Mouse (Mus musculus): ENCODE data around the gene Tmem136.

Gene Tmem136

GRCm38 (mm10) chr9:43078711-43079110, 37.7 kb downstream of the Tmem136 start:
- no peak for DNase-seq (ENCODE audit: low read depth, low spot score)

- no peak for DNase-seq (ENCODE audit: low read depth, low spot score)
Measured at GRCm38 (mm10) chr9:43076163-43076562, 40.2 kb downstream of the Tmem136 start.

GRCm38 (mm10) chr9:43074611-43075010, 41.8 kb downstream of the Tmem136 start:
- DNase-seq (ENCODE audit: low read depth, low spot score): no peak

GRCm38 (mm10) chr9:43071741-43072140, 44.6 kb downstream of the Tmem136 start:
- no peak for DNase-seq (ENCODE audit: low read depth, low spot score)

DNA sequence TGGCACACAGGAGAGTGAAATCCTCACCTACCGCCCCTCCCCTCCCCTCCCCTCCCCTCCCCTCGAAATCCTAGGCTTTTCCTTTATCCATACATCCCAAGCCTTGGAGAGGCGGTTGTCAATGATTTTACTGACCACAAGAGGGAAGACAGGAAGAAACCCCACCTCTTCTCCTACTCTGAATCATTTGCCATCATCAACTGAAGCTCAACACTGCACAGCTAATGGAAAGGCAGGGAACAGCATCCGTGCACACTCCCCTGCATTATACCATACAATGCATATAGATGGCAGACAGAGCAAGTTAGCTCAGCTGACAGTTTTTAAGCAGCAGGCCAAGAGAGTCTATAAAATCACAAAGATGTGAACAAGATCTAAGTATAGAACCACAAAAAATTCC, 45.2 kb downstream of the Tmem136 start:
- DNase-seq (ENCODE audit: low read depth, low spot score): no peak

GRCm38 (mm10) chr9:43070566-43070965, 45.8 kb downstream of the Tmem136 start:
- no peak for DNase-seq (ENCODE audit: low read depth, low spot score)

GRCm38 (mm10) chr9:43070153-43070552, 46.2 kb downstream of the Tmem136 start:
- DNase-seq (ENCODE audit: low read depth, low spot score): no peak

GRCm38 (mm10) chr9:43067896-43068295, 48.5 kb downstream of the Tmem136 start:
- no peak for DNase-seq (ENCODE audit: low read depth, low spot score)

- no peak for DNase-seq (ENCODE audit: low read depth, low spot score)
Measured at GRCm38 (mm10) chr9:43065231-43065630, 51.1 kb downstream of the Tmem136 start.

DNA sequence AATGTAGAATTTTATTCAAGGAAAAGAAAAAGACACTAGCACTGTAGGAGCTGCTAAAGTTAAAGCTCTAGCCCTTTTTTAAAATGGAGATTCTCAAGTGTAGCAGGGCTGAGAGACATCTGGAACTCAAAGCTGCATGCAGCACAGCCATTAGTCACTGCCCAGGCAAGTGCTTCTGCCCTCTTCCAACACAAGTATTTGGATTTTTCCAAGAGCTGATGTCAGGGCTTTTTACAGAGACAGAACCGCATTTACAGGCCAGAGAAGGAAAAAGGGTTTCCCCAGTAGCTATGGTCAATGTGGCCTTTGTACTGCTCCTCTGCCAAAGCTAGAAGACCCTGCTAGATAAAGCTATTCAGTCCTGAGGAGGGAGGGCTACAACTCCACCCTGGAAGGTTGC, 54.8 kb downstream of the Tmem136 start:
- DNase-seq (ENCODE audit: low read depth, low spot score): no peak
